Mouse (Mus musculus): Measurements from ENCODE around the gene Fam19a5.

The Fam19a5 gene

GRCm38 (mm10) chr15:87543599-87544338, at the start of gene Fam19a5:
TSS of gene Fam19a5 (plus strand) at chr15:87544299.
- in situ Hi-C loops (cut with MboI; ENCODE audit: unreplicated experiment in 2 of 2), result no loop called here

DNA sequence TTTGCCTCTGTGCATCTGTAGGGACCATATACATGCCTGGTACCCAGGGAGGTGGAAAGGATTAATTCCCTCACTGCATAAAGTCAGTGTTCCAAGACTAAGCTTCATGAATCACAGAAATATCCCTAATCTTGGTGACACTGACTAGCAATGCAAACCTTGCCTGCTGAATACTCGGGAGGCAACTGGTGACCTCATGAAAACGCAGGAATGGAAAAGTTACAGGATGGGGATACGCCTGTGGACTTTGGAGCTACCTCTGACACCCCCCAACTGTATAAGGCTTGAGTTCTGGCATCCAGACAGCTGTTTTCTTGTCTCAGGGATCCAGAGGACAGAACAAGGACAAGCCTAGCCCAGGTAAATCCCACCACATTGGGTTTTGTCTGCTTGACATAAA, 42.4 kb upstream of the Fam19a5 start:
- in situ Hi-C loops (cut with MboI; ENCODE audit: unreplicated experiment in 2 of 2), result no loop called here

DNA sequence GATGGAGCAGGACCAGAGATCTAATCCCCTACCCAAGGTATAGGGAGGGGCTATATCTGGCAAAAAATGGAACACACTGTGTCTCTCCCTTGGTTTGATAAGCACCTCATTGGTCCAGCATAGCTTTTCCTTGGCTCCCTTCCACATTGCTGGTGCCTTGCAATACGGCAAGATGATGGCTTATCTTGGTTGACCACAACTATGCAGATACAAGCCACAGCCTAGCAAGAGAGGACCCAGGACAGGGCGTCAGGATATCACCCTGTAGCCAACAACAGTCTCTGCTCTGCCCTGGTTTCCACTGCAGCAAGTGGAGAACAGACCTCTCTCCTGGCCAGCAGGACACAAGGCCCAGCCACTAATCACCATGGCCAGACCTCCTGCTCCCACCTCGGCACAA, 36.8 kb upstream of the Fam19a5 start:
- in situ Hi-C loops (cut with MboI; ENCODE audit: unreplicated experiment in 2 of 2), result no loop called here

DNA sequence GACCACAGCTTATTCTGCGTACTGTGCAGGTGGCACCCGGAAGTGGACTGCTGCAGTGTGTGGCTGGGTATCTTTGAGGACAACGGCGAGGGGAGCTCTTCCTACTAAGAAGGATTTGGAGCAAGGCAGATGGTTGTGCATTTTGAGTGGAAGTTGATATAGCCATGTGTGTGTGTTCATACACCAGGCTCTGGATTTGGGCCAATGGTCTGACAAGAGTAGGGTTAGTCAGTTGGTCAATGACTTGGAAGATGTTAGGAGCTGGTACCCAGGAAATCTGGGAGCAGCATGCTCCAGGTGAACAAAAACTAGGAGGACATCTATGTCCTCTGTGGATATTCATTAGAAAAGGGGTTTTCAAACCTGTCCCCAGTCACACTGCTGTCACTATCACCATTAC, 33.2 kb upstream of the Fam19a5 start:
- in situ Hi-C loops (cut with MboI; ENCODE audit: unreplicated experiment in 2 of 2), result no loop called here

DNA sequence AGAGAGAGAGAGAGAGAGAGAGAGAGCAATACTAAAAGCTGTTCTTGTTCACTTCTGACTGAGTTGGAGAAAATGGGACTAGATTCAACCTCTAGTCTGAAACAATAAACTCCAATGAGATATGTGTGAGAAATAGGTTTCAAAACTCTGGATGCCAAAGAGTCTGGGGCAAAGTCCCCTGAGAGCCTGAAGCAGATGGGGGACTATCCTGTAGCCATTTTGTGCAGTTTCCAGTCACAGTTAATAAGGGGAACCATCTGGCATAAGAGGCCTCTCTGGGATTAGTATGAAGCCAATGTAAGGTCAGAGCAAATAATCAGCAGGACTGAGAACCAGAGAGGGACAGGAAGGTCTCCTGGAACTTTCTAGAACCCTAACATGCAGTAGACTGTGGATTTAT, 25.9 kb upstream of the Fam19a5 start:
- in situ Hi-C loops (cut with MboI; ENCODE audit: unreplicated experiment in 2 of 2), result no loop called here

DNA sequence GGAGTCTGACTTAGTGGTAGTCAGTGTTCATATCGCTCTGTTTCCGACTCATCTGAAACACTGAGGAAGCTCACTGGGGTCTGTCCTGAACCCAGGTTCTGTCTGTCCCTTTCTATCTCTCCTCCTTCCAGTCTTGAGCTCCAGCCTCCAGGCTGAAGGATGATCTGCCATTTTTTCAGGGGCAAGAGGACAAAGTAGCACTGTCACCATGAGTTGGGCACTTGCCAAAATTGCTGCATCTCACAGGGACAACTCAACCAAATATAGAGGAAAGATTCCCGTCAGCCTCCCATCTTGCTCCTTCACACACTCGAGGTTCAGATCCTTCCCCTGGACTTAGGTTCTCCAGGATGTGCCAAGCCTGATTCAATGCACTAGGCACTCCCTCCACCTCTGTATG, 14.8 kb upstream of the Fam19a5 start:
- in situ Hi-C loops (cut with MboI; ENCODE audit: unreplicated experiment in 2 of 2), result no loop called here

- in situ Hi-C loops (cut with MboI; ENCODE audit: unreplicated experiment in 2 of 2), result no loop called here
Observed at GRCm38 (mm10) chr15:87541656-87542055, 2.4 kb upstream of the Fam19a5 start.

- in situ Hi-C loops (cut with MboI; ENCODE audit: unreplicated experiment in 2 of 2), result no loop called here
Observed at GRCm38 (mm10) chr15:87544401-87545129, 466 bp downstream of the Fam19a5 start.

- in situ Hi-C loops (cut with MboI; ENCODE audit: unreplicated experiment in 2 of 2), result no loop called here
Observed at GRCm38 (mm10) chr15:87545130-87545642, 1.1 kb downstream of the Fam19a5 start.

GRCm38 (mm10) chr15:87545731-87546360, 1.7 kb downstream of the Fam19a5 start:
- in situ Hi-C loops (cut with MboI; ENCODE audit: unreplicated experiment in 2 of 2), result no loop called here

DNA sequence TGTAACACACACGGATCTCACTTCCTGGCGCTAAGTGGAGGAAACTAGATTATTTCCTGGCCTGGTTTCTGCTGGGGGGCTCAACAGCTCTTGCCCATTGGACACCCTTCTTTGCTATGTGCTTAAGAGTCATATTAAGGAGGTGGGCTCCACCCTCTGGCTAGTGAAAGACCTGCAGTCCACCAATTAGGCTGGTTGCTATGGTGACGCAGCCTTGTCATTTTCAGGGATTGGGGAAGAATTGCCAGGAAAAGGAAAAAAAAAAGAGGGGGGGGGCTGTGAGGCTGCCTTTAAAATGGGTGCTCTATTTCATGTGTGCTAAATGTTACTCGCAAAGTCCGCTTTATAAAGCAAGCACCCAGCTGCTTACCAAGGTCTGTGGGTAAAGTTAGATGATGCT, 2.9 kb downstream of the Fam19a5 start:
- in situ Hi-C loops (cut with MboI; ENCODE audit: unreplicated experiment in 2 of 2), result no loop called here

- in situ Hi-C loops (cut with MboI; ENCODE audit: unreplicated experiment in 2 of 2), result no loop called here
Observed at GRCm38 (mm10) chr15:87549724-87550123, 5.6 kb downstream of the Fam19a5 start.

DNA sequence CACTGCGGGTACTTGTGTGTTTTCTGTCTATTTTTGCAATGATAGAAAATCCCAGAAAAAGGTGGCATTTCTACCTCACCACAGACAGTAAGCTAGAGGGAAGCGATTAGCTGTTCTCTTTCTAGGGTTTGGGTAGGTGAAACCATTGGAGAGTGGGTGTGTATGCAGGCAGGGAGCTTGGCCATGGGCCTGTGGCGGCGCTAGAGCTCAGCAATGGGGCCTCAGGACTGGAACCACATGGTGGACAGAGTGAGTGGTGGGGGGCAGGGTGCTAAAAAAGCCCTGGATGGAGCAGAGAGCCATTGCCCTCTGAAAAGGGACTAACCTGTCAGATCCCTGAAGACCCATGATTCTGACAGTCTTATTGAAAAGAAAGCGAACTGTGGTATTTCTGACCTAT, 6.7 kb downstream of the Fam19a5 start:
- in situ Hi-C loops (cut with MboI; ENCODE audit: unreplicated experiment in 2 of 2), result no loop called here

DNA sequence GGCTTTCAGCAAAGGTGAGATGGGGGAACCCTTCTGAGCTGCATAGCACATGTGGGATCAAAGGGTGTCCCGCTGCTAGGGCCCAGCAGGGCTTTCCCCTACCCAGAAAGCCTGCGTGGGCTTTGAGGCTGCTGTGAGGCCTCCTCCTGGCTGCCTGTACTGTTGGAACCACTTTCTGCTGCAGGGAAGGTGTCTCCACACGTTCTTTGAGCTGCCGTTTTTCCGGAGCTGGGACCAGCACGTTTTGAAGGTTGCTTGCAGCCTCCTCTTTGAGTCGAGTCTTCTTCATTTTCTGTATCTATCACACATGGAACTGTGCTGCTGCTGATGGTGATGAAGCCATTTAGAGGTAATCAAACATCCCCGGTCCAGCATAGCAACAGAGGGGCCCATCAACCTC, 7.5 kb downstream of the Fam19a5 start:
- in situ Hi-C loops (cut with MboI; ENCODE audit: unreplicated experiment in 2 of 2), result no loop called here

- in situ Hi-C loops (cut with MboI; ENCODE audit: unreplicated experiment in 2 of 2), result no loop called here
Observed at GRCm38 (mm10) chr15:87555811-87556210, 11.7 kb downstream of the Fam19a5 start.

DNA sequence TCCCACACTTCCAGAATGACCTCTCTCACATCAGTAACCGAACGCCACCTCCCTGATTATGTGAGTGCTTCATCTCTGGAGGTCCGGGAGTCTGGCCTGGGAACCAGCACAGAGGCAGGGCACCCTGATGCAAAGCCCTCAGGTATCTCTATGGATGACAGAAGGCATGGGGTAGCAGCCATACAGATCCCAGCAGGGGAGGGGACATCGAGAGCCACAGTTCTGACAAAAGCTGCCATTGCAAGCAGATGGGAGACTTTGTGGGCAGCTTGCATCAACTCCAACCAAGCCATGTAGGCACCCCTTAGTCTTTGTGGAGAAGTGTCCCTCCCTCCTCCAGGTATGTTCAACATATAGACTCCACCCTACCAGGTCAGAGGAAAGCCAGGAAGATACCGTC, 20.2 kb downstream of the Fam19a5 start:
- in situ Hi-C loops (cut with MboI; ENCODE audit: unreplicated experiment in 2 of 2), result no loop called here

GRCm38 (mm10) chr15:87566040-87566929, 22.2 kb downstream of the Fam19a5 start:
- in situ Hi-C loops (cut with MboI; ENCODE audit: unreplicated experiment in 2 of 2), result no loop called here

DNA sequence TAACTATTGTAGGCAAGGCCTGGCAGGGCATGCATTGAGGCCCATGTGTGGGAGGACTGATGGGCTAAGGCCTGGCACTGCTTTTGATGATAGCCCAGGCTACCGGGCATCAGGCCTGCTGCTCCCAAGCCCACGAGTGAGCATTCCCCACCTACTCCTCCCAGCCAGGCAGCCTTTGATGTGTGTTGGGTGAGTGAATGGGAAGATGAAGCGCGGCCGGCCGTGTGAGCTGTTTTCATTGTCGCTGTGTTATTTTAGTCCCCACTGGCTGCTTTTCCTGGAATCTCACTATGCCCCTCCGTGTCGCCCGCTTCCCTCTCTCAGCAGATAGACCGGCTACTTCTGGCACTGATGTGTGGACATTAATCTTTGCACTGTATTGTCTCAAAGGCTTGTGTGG, 26.1 kb downstream of the Fam19a5 start:
- in situ Hi-C loops (cut with MboI; ENCODE audit: unreplicated experiment in 2 of 2), result no loop called here

DNA sequence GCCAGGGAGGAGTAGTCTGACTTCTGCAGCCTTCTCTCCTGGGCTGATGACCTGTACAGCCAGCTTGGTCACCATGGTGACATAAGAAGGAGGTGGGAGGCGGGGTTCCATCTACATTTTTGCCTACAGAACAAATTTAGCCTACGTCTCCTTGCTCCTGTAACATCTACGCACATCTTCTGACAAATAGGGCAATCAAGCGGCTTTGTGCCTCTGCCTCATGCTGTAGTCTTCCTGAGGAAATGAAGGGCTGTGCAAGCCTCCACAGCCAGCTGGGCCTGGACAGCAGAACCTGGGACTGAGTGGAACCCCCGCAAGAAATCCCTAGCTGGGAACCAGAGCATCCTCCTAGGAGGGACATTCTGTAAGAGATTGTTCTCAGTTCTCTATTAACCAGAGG, 35.8 kb downstream of the Fam19a5 start:
- in situ Hi-C loops (cut with MboI; ENCODE audit: unreplicated experiment in 2 of 2), result no loop called here

- in situ Hi-C loops (cut with MboI; ENCODE audit: unreplicated experiment in 2 of 2), result no loop called here
Observed at GRCm38 (mm10) chr15:87583921-87584621, 40.0 kb downstream of the Fam19a5 start.

Data from v-Abl transformed pro-B cells (cell line).